31 mouse cellular contexts compared by ENCODE assay signal in genomic region chr12:100631286-100631685, GRCm38 (mm10).
DNase-seq lines count a peak whose midpoint lies in the region; ATAC-seq lines count a peak whose summit lies in the region.
"Had no signal": no experiment of that assay in that cellular context is flagged by ENCODE, and none has a peak within 500 bp of the region (broad histone marks: within the 10 kb centered on the region; RNA-seq: fewer than 3 reads in every experiment).

No protein-coding gene starts in this region.

- H3K9me3 ChIP-seq in forebrain, embryonic 13.5 days (replicated peaks) = no peaks in the 10 kb centered on the region
- H3K9me3 ChIP-seq: embryonic facial prominence, embryonic 12.5 days; forebrain, embryonic 15.5 days; hindbrain, embryonic 12.5 days; intestine, embryonic 15.5 days; limb, embryonic 12.5 days; liver, embryonic 15.5 days; midbrain, embryonic 10.5 days; neural tube, embryonic 12.5 days had no signal

- H3K36me3 ChIP-seq in forebrain, embryonic 13.5 days (ENCODE audit: poor library complexity, severe bottlenecking) = no peaks in the 10 kb centered on the region
- H3K36me3 ChIP-seq: embryonic facial prominence, embryonic 12.5 days; forebrain, embryonic 15.5 days; hindbrain, embryonic 12.5 days; intestine, embryonic 15.5 days; limb, embryonic 12.5 days; liver, embryonic 15.5 days; midbrain, embryonic 10.5 days; neural tube, embryonic 12.5 days had no signal

- H3K27ac ChIP-seq in forebrain, embryonic 13.5 days = no peak overlapping the region
- H3K27ac ChIP-seq: embryonic facial prominence, embryonic 12.5 days; forebrain, embryonic 15.5 days; hindbrain, embryonic 12.5 days; hindbrain, postnatal 0 days; intestine, embryonic 15.5 days; kidney, postnatal 0 days; limb, embryonic 12.5 days; liver, embryonic 15.5 days; midbrain, embryonic 10.5 days; neural tube, embryonic 12.5 days had no signal

- H3K9ac ChIP-seq in forebrain, embryonic 13.5 days = no peak overlapping the region
- H3K9ac ChIP-seq: embryonic facial prominence, embryonic 12.5 days; forebrain, embryonic 15.5 days; hindbrain, embryonic 12.5 days; intestine, embryonic 15.5 days; limb, embryonic 12.5 days; liver, embryonic 15.5 days; lung, embryonic 14.5 days; neural tube, embryonic 12.5 days had no signal

- H3K4me2 ChIP-seq in forebrain, embryonic 13.5 days = no peak overlapping the region
- H3K4me2 ChIP-seq: embryonic facial prominence, embryonic 12.5 days; forebrain, embryonic 15.5 days; heart, embryonic 11.5 days; hindbrain, embryonic 12.5 days; intestine, embryonic 15.5 days; limb, embryonic 12.5 days; liver, embryonic 15.5 days; lung, embryonic 14.5 days; neural tube, embryonic 12.5 days had no signal

- no peaks in the 10 kb centered on the region for H3K4me1 ChIP-seq in forebrain, embryonic 13.5 days
- H3K4me1 ChIP-seq: forebrain, embryonic 15.5 days; hindbrain, embryonic 12.5 days; intestine, embryonic 15.5 days; liver, embryonic 15.5 days; neural tube, embryonic 12.5 days had no signal

- H3K27me3 ChIP-seq in forebrain, embryonic 13.5 days = no peaks in the 10 kb centered on the region
- H3K27me3 ChIP-seq: embryonic facial prominence, embryonic 12.5 days; forebrain, embryonic 15.5 days; hindbrain, embryonic 12.5 days; intestine, embryonic 15.5 days; limb, embryonic 12.5 days; liver, embryonic 15.5 days; neural tube, embryonic 12.5 days had no signal

- ATAC-seq in forebrain, embryonic 13.5 days = no peak
- ATAC-seq: CD4-positive, CD25-positive, alpha-beta regulatory T cell, adult 4 months; forebrain, embryonic 15.5 days; hindbrain, postnatal 0 days; intestine, embryonic 15.5 days; midbrain, embryonic 16.5 days had no signal

- intact Hi-C loops in left cerebral cortex, postnatal 4 days (cut with DNase I) = no loop called here

- DNase-seq in left cerebral cortex, postnatal 4 days = peak; percentile 10
- no peak for DNase-seq in left cerebral cortex, adult 18-20 months (ENCODE audit: low spot score in 2 of 2)
- peak; percentile 68 for DNase-seq in cerebellum, adult 11-12 months
- peak; percentile 73 for DNase-seq in cerebellum, adult 9-11 months
- DNase-seq in Muller cell, postnatal 12 days (ENCODE audit: inconsistent ontology term) = no peak
- no peak for DNase-seq in urinary bladder, postnatal 25 days (ENCODE audit: low spot score)
- DNase-seq: adrenal gland, adult 2 months; adrenal gland, postnatal 36 days; embryo, embryonic 11 days; gastrocnemius, postnatal 14 days; heart, postnatal 36 days; kidney, adult 2 months; layer of hippocampus, postnatal 36 days; lung, embryonic 14.5 days; lung, postnatal 14 days; right cerebral cortex, postnatal 14 days had no signal

- H3K4me3 ChIP-seq in forebrain, embryonic 13.5 days = no peak overlapping the region
- H3K4me3 ChIP-seq: embryonic facial prominence, embryonic 12.5 days; forebrain, embryonic 15.5 days; hindbrain, embryonic 12.5 days; intestine, embryonic 15.5 days; limb, embryonic 12.5 days; liver, embryonic 15.5 days; midbrain, embryonic 10.5 days; myocyte; neural tube, embryonic 12.5 days had no signal

- WGBS in forebrain, embryonic 13.5 days = 92% methylated on average over 7 of the region's 7 CpGs

Comparison
In these comparisons a context has a peak if more than half of its experiments do, and no peak if none do; other contexts are left out.
1. DNase-seq: peak in left cerebral cortex, postnatal 4 days (single experiment), cerebellum, adult 11-12 months (single experiment) and cerebellum, adult 9-11 months (single experiment); none in left cerebral cortex, adult 18-20 months (0 of 2), Muller cell, postnatal 12 days (single experiment) and urinary bladder, postnatal 25 days (single experiment).